Mouse (Mus musculus) embryonic facial prominence, embryonic 14.5 days (tissue): ENCODE results near the gene Kiss1r. TPM values are rescaled to one million over a fixed set of nuclear protein-coding genes. Genes with fewer than 3 reads are reported as not detected.
A peak's percentile ranks its signal among the peaks of the same experiment; 100 is the strongest.
"Not testable (repeated sequence)": the region's sequence is repeated elsewhere in the genome, so short reads cannot be mapped to it uniquely, and the experiment has no call there.

Source experiments
- ATAC-seq: fragments of 200-750 bp; cut with Nextera tagmentation; 2 replicates; pipeline ENCODE4 v1.8.0; 2017; ENCODE audit warnings: low read depth, moderate number of reproducible peaks, moderate TSS enrichment
- DNase-seq: peaks from one replicate; pipeline ENCODE4 v3.0.0-alpha.2; 2015; ENCODE audit warnings: low spot score
- H3K27ac ChIP-seq: fragments of 300-500 bp; sonication (generic); replicated peaks from 2 replicates; pipeline ENCODE4 v1.5.1; 2014; ENCODE audit warnings: low read depth, mild to moderate bottlenecking, low read length, moderate library complexity
- H3K27me3 ChIP-seq: fragments of 300-500 bp; sonication (generic); replicated peaks from 2 replicates; pipeline ENCODE4 v1.6.1; 2014; ENCODE audit warnings: low read length; ENCODE audit not compliant: control insufficient read depth, insufficient read depth
- H3K36me3 ChIP-seq: fragments of 300-500 bp; sonication (generic); 2 replicates; pipeline ENCODE4 v1.6.1; 2014; ENCODE audit warnings: low read length, mixed read lengths; ENCODE audit not compliant: control insufficient read depth, insufficient read depth
- H3K4me1 ChIP-seq: fragments of 300-500 bp; sonication (generic); 2 replicates; pipeline ENCODE4 v1.6.1; 2014; ENCODE audit warnings: antibody characterized with exemption, low read length; ENCODE audit not compliant: control insufficient read depth, insufficient read depth
- H3K4me2 ChIP-seq: fragments of 300-500 bp; sonication (generic); 2 replicates; pipeline ENCODE4 v1.6.1; 2014; ENCODE audit warnings: low read depth, mild to moderate bottlenecking, low read length, moderate library complexity, mixed read lengths
- H3K4me3 ChIP-seq: fragments of 300-500 bp; sonication (generic); 2 replicates; pipeline ENCODE4 v1.5.1; 2014; ENCODE audit warnings: low read depth, mild to moderate bottlenecking, low read length
- H3K9ac ChIP-seq: fragments of 300-500 bp; sonication (generic); 2 replicates; pipeline ENCODE4 v1.6.1; 2014; ENCODE audit warnings: low read depth, mild to moderate bottlenecking, low read length, moderate library complexity, mixed read lengths
- H3K9me3 ChIP-seq: fragments of 300-500 bp; sonication (generic); 2 replicates; pipeline ENCODE4 v1.6.1; 2016; ENCODE audit warnings: low read length; ENCODE audit not compliant: control insufficient read depth
- WGBS: fragments of 180-500 bp; shearing (Covaris S2); extraction: QIAGEN DNeasy Blood & Tissue Kit; methylation state at CpG from one replicate; pipeline ENCODE4 v1.1.7; 2014; 5-methylcytosine and 5-hydroxymethylcytosine counted together
- polyA plus RNA-seq: library from polyadenylated mRNA; unstranded; fragments of >200 nt; fragmentation: Nextera tagmentation; extraction: Ambion mirVana; gene quantifications from 2 replicates; pipeline ENCODE4 v1.2.1, GENCODE M21; 2014

Gene Kiss1r
- polyA plus RNA-seq, 1 experiment from 2014 or later: 0.56 TPM

- Histone ChIP-seq H3K4me1 (no peaks in the 10 kb centered on the region), H3K9me3 (no peaks in the 10 kb centered on the region), H3K9ac (no peak within 1 kb of the TSS), H3K4me2 (no peak within 1 kb of the TSS), H3K27me3 (no peaks in the 10 kb centered on the region), H3K27ac (no peak within 1 kb of the TSS), H3K36me3 (peaks cover 8% of the 10 kb centered on the region), H3K4me3 (no peak within 1 kb of the TSS)
- 31% methylated on average over 5 of the region's 5 CpGs for WGBS
- DNase-seq (no peak), ATAC-seq (no peak)
These were observed 26.1 kb upstream of the Kiss1r start, which contains the start of gene Cfd for GRCm38 (mm10) chr10:79890670-79891069. TSS of gene Cfd (plus strand) at chr10:79890853.

GRCm38 (mm10) chr10:79892451-79893118 lies 24.2 kb upstream of the Kiss1r start:
- DNase-seq (peak; percentile 63), ATAC-seq (0 out of 2 replicates have a peak, but pooled peaks have one; percentile 28)
- WGBS: 42% methylated on average over 22 of the region's 22 CpGs
- not testable (repeated sequence) for H3K27ac ChIP-seq, H3K9ac ChIP-seq, H3K4me2 ChIP-seq, H3K9me3 ChIP-seq, H3K4me1 ChIP-seq, H3K4me3 ChIP-seq, H3K27me3 ChIP-seq
- peaks cover 27% of the 10 kb centered on the region for H3K36me3 ChIP-seq

DNA sequence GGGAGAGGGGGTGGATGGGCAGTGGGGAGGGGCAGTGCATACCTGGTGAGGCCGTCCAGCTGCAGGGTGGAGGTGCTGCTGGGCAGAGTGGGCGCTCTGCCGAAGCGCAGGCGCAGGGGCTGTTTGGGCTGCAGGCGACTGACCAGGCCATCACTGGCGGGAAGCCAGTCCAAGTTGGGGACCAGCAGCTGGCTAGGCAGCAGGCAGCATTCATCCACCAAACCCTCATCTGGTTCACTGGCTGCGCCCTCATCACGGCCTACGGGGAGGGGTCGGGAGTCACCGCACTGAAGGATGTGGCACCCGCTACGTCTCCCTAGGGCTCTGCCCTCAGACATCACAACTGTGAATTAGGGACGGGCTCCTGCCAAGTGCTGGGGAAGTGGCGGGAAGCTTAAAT lies 20.5 kb upstream of the Kiss1r start:
- H3K27ac ChIP-seq: no peak overlapping the region
- no peak overlapping the region for H3K4me2 ChIP-seq
- no peaks in the 10 kb centered on the region for H3K27me3 ChIP-seq
- DNase-seq (no peak), ATAC-seq (no peak)
- H3K36me3 ChIP-seq: peaks cover 49% of the 10 kb centered on the region
- WGBS: 94% methylated on average over 9 of the region's 16 CpGs
- no peak overlapping the region for H3K4me3 ChIP-seq
- H3K4me1 ChIP-seq: no peaks in the 10 kb centered on the region
- no peaks in the 10 kb centered on the region for H3K9me3 ChIP-seq
- H3K9ac ChIP-seq: no peak overlapping the region

DNA sequence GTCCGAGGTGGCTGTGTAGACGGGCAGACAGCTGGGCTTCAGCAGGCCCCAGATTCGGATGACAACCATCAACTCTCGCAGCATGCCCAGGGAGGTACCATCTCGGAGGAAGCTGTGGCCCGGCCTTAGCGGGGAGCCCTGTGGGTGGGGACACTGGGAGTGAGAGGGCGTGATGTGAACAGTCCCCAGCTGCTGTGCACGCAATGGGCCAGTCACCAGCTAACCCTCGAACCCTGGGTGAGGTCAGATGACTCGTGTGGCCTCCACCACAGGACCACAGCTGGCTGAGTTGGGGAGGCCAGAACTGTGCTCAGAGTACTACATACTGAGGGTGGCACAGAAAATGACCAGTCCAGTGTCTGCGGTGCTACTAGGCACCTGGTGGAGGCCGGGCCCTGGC lies 20.0 kb upstream of the Kiss1r start:
- H3K9ac ChIP-seq: no peak overlapping the region
- DNase-seq (no peak), ATAC-seq (no peak)
- H3K9me3 ChIP-seq: no peaks in the 10 kb centered on the region
- WGBS: 84% methylated on average over 13 of the region's 13 CpGs
- no peaks in the 10 kb centered on the region for H3K27me3 ChIP-seq
- no peak overlapping the region for H3K4me2 ChIP-seq
- H3K27ac ChIP-seq: no peak overlapping the region
- H3K36me3 ChIP-seq: peaks cover 52% of the 10 kb centered on the region
- H3K4me1 ChIP-seq: no peaks in the 10 kb centered on the region
- no peak overlapping the region for H3K4me3 ChIP-seq

DNA sequence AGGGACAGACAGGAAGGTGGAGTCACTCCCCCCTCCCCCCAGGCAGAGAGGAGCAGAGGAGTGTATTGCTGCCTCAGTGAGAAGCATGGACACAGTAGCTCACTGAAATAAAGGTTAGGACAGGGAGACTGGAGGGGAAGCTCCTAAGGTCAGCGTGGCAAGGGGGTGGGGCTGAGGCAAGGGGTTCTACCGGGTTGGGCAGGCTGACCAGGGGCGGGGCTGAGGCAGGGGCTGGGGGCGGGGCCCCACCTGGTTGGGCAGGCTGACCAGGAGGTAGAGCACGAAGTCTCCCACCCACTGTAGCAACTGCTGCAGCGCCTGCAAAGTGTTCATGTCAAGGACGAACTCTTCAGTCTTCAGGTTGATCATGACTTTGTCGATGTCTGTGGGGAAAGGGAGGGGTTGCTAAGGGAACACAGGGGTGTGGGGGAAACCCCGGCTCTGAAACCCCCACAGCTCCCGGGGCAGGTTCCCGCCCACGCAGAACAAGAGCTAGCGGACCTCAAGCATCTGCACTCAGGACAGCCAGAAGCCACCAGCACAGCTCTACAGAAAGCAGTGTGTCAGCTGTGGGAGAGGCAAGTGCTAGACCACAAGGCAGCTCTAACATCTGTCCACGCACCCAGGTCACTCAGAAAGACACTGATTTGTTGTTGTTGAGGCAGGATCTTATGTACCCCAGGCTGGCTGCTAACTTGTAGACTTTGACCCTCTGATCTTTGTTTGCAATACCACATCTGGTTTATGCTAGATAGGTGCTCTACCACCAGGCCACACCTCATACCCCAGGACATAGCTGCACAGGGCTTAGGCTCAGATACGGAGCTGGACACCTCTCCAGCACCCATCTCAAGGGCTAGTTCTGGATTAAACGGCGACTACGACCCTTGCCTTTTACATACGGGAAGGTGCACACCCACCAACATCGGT lies 19.2 kb upstream of the Kiss1r start:
- 51% methylated on average over 19 of the region's 20 CpGs for WGBS
- Histone ChIP-seq H3K9me3 (no peaks in the 10 kb centered on the region), H3K9ac (no peak overlapping the region), H3K36me3 (peaks cover 60% of the 10 kb centered on the region), H3K4me1 (no peaks in the 10 kb centered on the region), H3K27me3 (no peaks in the 10 kb centered on the region), H3K4me2 (no peak overlapping the region), H3K27ac (no peak overlapping the region), H3K4me3 (no peak overlapping the region)
- DNase-seq (no peak), ATAC-seq (no peak)

- peak; percentile 63 for ATAC-seq
- H3K9me3 ChIP-seq: no peaks in the 10 kb centered on the region
- peak; percentile 62 for DNase-seq
- H3K27ac ChIP-seq: no peak overlapping the region
- H3K27me3 ChIP-seq: no peaks in the 10 kb centered on the region
- H3K36me3 ChIP-seq: peaks cover 73% of the 10 kb centered on the region
- no peak overlapping the region for H3K9ac ChIP-seq
- H3K4me2 ChIP-seq: no peak overlapping the region
- H3K4me1 ChIP-seq: no peaks in the 10 kb centered on the region
- H3K4me3 ChIP-seq: no peak overlapping the region
- WGBS: 35% methylated on average over 2 of the region's 2 CpGs
These were observed 15.8 kb upstream of the Kiss1r start for GRCm38 (mm10) chr10:79900951-79901410.

DNA sequence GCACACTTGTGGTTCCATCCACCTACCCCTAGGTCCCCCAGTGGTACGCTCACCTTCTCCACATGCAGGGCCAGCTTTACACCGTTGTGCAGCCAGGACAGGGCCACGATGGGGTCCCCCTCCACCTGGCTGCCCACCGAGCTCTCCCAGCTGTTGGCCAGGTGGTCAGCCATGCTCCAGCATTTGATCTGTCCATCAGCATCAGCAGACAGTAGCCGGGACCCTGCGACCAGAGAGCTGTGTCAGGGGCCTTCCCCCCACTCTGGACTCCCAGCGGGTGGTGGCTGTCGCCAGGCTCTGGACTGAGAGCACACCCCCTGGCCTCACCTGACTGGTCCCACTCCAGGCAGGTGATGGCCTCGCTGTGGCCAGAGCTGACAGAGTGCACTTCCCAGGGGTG lies 10.1 kb upstream of the Kiss1r start:
- no peak overlapping the region for H3K9ac ChIP-seq
- H3K27ac ChIP-seq: no peak overlapping the region
- H3K4me2 ChIP-seq: no peak overlapping the region
- ATAC-seq: no peak
- H3K4me1 ChIP-seq: no peaks in the 10 kb centered on the region
- no peak overlapping the region for H3K4me3 ChIP-seq
- 92% methylated on average over 9 of the region's 9 CpGs for WGBS
- peaks cover 58% of the 10 kb centered on the region for H3K36me3 ChIP-seq
- no peaks in the 10 kb centered on the region for H3K27me3 ChIP-seq
- DNase-seq: no peak
- H3K9me3 ChIP-seq: no peaks in the 10 kb centered on the region

- H3K36me3 ChIP-seq: peaks cover 58% of the 10 kb centered on the region
- no peak overlapping the region for H3K9ac ChIP-seq
- H3K9me3 ChIP-seq: no peaks in the 10 kb centered on the region
- 93% methylated on average over 9 of the region's 10 CpGs for WGBS
- no peaks in the 10 kb centered on the region for H3K4me1 ChIP-seq
- DNase-seq (no peak), ATAC-seq (no peak)
- no peak overlapping the region for H3K27ac ChIP-seq
- no peaks in the 10 kb centered on the region for H3K27me3 ChIP-seq
- no peak overlapping the region; the same call in 1 of the 2 replicates for H3K4me3 ChIP-seq
- H3K4me2 ChIP-seq: no peak overlapping the region
These were observed 9.4 kb upstream of the Kiss1r start for GRCm38 (mm10) chr10:79907415-79907814.
